Mouse (Mus musculus) stomach, embryonic 16.5 days (tissue): ENCODE measurements around the gene Atp4a. TPM values are rescaled to one million over a fixed set of nuclear protein-coding genes. Genes with fewer than 3 reads are reported as not detected.
"Not testable (repeated sequence)": the region's sequence is repeated elsewhere in the genome, so short reads cannot be mapped to it uniquely, and the experiment has no call there.

Source experiments
- ATAC-seq: fragments of 200-750 bp; cut with Nextera tagmentation; 2 replicates; pipeline ENCODE4 v1.8.0; 2017; ENCODE audit warnings: moderate number of reproducible peaks, moderate TSS enrichment; ENCODE audit not compliant: insufficient read depth, low FRiP score
- H3K27ac ChIP-seq: fragments of 300-500 bp; sonication (generic); 2 replicates; pipeline ENCODE4 v1.5.1; 2014; ENCODE audit warnings: low read length
- H3K27me3 ChIP-seq: fragments of 300-500 bp; sonication (generic); 2 replicates; pipeline ENCODE4 v1.6.1; 2014; ENCODE audit warnings: low read length, control low read depth, mixed read lengths; ENCODE audit not compliant: control insufficient read depth, insufficient read depth
- H3K36me3 ChIP-seq: fragments of 300-500 bp; sonication (generic); 2 replicates; pipeline ENCODE4 v1.6.1; 2014; ENCODE audit warnings: low read length; ENCODE audit not compliant: control insufficient read depth, insufficient read depth
- H3K4me1 ChIP-seq: fragments of 300-500 bp; sonication (generic); 2 replicates; pipeline ENCODE4 v1.6.1; 2014; ENCODE audit warnings: low read length, control low read depth, mixed read lengths; ENCODE audit not compliant: control insufficient read depth, insufficient read depth
- H3K4me2 ChIP-seq: fragments of 300-500 bp; sonication (generic); 2 replicates; pipeline ENCODE4 v1.6.1; 2014; ENCODE audit warnings: low read depth, low read length, mixed read lengths
- H3K4me3 ChIP-seq: fragments of 300-500 bp; sonication (generic); replicated peaks from 2 replicates; pipeline ENCODE4 v1.5.1; 2014; ENCODE audit warnings: mild to moderate bottlenecking, low read length
- H3K9ac ChIP-seq: fragments of 300-500 bp; sonication (generic); 2 replicates; pipeline ENCODE4 v1.6.1; 2014; ENCODE audit warnings: low read length
- H3K9me3 ChIP-seq: fragments of 300-500 bp; sonication (generic); replicated peaks from 2 replicates; pipeline ENCODE4 v1.6.1; 2016; ENCODE audit warnings: low read length, control low read depth; ENCODE audit not compliant: control insufficient read depth
- WGBS: fragments of 180-500 bp; shearing (Covaris S2); extraction: QIAGEN DNeasy Blood & Tissue Kit; methylation state at CpG from one replicate; pipeline ENCODE4 v1.1.7; 2014; 5-methylcytosine and 5-hydroxymethylcytosine counted together
- polyA plus RNA-seq: library from polyadenylated mRNA; unstranded; fragments of >200 nt; fragmentation: Nextera tagmentation; extraction: Ambion mirVana; gene quantifications from 2 replicates; pipeline ENCODE4 v1.2.1, GENCODE M21; 2015

Atp4a gene
- polyA plus RNA-seq, 1 experiment from 2014 or later, result 22.3 TPM

DNA sequence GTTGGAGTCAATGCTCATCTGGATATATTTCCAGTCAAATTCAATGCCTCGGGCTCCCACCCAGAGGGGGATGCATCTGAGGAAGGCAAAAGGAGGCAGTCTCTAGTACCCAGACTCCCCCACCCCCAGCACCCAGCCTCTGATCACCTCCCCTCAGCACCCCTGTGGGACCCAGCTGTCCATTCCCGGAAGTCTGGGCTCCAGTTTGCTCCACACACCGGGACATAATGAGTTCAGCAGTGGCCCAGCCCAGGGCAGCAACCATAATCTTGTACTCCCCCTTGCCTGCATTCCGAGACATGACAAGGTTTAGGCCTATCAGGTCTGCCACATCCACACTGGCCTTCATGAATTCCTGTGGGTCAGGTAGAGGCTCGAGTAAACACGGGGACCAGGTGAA, 16.2 kb downstream of the Atp4a start:
- Histone ChIP-seq H3K36me3 (peaks cover 4% of the 10 kb centered on the region; the same call in 1 of the 2 replicates), H3K27ac (no peak overlapping the region), H3K4me2 (peak overlapping the region; percentile 60), H3K4me1 (peaks cover 16% of the 10 kb centered on the region), H3K4me3 (peak overlapping the region; percentile 69), H3K27me3 (no peaks in the 10 kb centered on the region), H3K9ac (peak overlapping the region; percentile 88), H3K9me3 (no peaks in the 10 kb centered on the region)
- ATAC-seq, result no peak
- 66% methylated on average over 6 of the region's 6 CpGs for WGBS

DNA sequence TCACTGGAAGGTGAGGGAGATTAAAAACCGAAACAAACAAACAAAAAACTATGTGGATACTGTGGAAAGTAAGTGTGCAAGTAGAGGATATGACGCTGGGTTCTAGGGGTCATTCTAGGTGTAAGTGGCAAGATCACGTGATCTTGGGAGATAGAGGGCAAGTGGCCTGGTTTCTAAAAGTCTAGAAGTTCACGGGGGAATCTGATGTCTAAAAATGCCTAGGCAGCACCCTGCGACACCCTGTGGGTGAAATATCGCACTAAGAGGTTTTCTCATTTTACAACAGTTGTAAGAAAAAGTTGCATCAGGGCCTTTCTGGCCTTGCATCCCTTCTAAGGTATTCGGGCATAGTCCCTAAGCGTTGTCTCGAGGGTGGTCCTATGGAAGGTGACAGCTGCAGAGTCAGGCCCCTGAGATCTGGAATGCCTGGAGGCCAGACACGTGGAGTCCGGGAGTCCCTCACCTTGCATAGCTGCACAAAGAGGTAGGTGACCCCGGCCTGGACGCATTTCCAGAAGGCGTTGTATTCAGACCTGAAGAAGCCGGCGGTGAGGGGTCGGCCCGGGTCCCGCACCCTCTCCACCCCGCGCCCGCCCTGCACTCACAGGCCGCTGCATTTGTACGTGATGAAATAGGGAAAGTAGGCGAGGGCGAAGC, 16.9 kb downstream of the Atp4a start:
- Histone ChIP-seq H3K4me3 (peak overlapping the region; percentile 69), H3K9me3 (no peaks in the 10 kb centered on the region), H3K4me1 (peaks cover 16% of the 10 kb centered on the region), H3K4me2 (peak overlapping the region; percentile 60), H3K9ac (peak overlapping the region; percentile 88), H3K27ac (peak overlapping the region; percentile 31; the same call in 1 of the 2 replicates), H3K36me3 (peaks cover 4% of the 10 kb centered on the region; the same call in 1 of the 2 replicates), H3K27me3 (no peaks in the 10 kb centered on the region)
- ATAC-seq, result peak; percentile 15
- 6% methylated on average over 26 of the region's 26 CpGs for WGBS

DNA sequence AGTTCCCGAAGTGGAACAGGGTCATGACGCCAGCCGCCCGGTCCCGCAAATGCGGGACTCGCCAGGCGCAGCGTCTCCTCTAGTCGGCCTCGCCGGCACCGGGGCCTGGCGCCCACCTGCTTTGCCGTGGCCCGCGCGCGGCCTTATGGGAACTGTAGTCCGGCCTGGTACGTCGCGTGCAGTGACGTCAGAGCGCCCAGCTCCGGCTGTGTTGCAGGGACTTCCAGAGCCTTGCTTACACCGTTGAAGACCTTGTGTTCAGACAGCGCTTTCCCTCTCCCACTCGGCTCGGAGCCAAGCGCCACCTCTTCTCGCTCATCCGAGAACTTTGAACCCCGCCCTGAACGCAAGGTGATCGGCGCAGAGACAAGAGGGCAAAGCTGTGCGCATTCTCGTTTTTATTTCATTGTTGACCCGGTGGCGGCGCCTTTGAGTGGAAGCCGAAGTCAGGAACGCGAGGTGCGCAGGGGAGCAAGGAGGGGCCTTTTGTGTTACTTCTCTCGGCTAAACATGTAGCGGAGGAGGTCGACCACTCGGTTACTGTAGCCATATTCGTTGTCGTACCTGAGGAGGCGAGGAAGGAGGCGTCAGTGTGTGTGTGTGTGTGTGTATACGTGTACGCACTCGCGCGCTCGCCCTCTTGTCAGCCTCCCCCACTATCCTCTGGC, 17.5 kb downstream of the Atp4a start, which contains the start of gene Tmem147:
TSS of gene Tmem147 (minus strand) at position 145 of the 668 bp plus-strand sequence.
- H3K9ac ChIP-seq, result peak within 1 kb of the TSS; percentile 88
- peaks cover 4% of the 10 kb centered on the region; the same call in 1 of the 2 replicates for H3K36me3 ChIP-seq
- H3K27ac ChIP-seq, result peak within 1 kb of the TSS; percentile 86
- no peaks in the 10 kb centered on the region for H3K27me3 ChIP-seq
- WGBS, result under 1% methylated on average over 60 of the region's 60 CpGs
- peak within 1 kb of the TSS; percentile 69 for H3K4me3 ChIP-seq
- ATAC-seq, result peak; percentile 97
- H3K4me2 ChIP-seq, result peak within 1 kb of the TSS; percentile 60
- H3K9me3 ChIP-seq, result no peaks in the 10 kb centered on the region
- H3K4me1 ChIP-seq, result peaks cover 16% of the 10 kb centered on the region

DNA sequence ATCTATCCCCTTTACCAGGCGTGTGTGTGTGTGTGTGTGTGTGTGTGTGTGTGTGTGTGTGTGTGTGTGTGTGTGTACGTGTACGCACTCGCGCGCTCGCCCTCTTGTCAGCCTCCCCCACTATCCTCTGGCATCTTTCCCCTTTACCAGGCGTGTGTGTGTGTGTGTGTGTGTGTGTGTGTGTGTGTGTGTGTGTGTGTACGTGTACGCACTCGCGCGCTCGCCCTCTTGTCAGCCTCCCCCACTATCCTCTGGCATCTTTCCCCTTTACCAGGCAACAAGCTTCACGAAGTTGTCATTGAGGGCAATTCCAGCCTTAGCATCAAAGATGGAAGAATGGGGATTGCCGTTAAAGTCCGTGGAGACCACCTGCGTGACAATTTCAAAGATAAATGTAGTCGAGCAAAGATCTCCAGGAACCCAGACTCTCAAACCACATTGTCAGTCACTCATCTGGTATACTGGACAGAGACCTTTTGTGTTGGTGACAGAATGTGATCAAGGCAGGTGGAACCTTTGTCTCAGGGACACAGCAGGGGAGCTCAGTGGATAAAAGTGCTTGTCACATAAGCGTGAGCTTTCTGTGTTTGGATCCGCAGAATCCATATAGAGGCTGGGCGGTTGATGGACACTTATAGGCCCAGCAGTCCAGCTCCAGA, 18.2 kb downstream of the Atp4a start:
- 17% methylated on average over 15 of the region's 22 CpGs for WGBS
- H3K9me3 ChIP-seq, H3K27me3 ChIP-seq, H3K36me3 ChIP-seq, ATAC-seq: not testable (repeated sequence)
- H3K9ac ChIP-seq, result peak overlapping the region; percentile 88
- peak overlapping the region; percentile 86 for H3K27ac ChIP-seq
- peak overlapping the region; percentile 69 for H3K4me3 ChIP-seq
- peaks cover 16% of the 10 kb centered on the region for H3K4me1 ChIP-seq
- H3K4me2 ChIP-seq, result peak overlapping the region; percentile 60

DNA sequence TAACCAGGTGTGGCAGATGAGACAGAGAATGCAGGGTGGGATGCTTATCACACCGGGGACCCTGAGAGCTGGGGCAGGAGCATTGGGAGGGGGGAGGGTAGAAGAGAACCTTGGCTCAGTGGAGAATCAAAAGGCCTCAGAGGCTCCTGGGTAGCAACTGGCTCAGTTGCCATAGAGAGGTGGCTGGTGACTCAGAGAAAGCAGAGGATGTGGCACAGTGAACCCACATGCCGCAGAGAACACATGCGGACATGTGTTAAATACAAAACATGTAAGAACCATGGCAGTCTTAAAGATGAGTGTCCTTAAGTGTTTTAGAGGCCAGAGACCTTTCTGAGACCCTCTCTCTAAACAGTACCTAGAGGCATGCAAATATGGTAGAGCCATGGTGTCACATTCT, 24.2 kb downstream of the Atp4a start:
- no peak overlapping the region for H3K4me2 ChIP-seq
- H3K4me3 ChIP-seq, result no peak overlapping the region
- H3K27me3 ChIP-seq, result no peaks in the 10 kb centered on the region
- WGBS, result 77% methylated on average over 3 of the region's 3 CpGs
- 0 out of 2 replicates have a peak, but pooled peaks cover 6% of the 10 kb centered on the region for H3K36me3 ChIP-seq
- no peak overlapping the region for H3K27ac ChIP-seq
- no peaks in the 10 kb centered on the region for H3K4me1 ChIP-seq
- no peaks in the 10 kb centered on the region for H3K9me3 ChIP-seq
- no peak overlapping the region for H3K9ac ChIP-seq
- no peak for ATAC-seq

DNA sequence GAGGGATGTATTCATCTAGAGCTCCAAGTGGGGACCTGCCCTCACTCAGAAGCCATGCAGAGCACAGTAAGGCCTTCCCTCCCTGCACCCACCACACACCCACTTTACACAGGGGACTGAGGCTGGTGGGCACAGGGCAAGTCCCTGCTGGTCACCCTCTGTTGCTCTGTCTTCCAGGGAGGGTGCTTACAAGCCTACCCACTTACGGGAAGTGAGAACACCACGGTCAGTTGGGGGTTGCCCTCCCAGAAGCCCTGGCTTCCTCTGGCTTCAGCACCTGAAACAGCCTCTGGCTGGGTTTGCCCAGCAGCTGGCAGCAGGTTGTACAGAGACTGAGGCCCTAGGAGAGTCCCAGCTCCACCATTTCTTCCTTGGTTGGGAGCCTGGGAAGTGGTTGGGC, 30.6 kb downstream of the Atp4a start:
- H3K9me3 ChIP-seq, H3K36me3 ChIP-seq, H3K4me3 ChIP-seq, H3K4me2 ChIP-seq, H3K9ac ChIP-seq, H3K4me1 ChIP-seq, ATAC-seq, H3K27me3 ChIP-seq, H3K27ac ChIP-seq: not testable (repeated sequence)
- WGBS, result 87% methylated on average over 2 of the region's 2 CpGs

DNA sequence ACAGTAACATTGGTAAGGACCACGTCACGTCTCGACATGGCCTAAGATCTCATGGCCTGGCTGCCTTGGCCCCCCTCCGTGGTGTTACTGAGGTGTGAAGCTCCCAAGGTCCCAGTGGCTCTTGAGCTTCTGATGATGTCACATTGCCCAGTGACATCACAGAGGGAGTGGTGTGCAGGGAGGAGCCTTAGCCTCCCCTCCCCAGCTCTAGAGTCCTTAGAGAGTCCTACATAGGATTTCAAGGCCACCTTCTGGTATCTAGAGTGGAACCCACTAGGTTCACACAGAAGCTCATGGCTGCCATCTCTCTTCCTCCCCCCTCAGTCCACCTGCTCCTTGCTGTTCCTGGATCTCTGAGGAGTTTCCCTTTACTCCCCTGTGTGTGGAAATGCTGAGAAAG, 31.6 kb downstream of the Atp4a start, which contains the start of gene Gapdhs:
TSS of gene Gapdhs (minus strand) at position 65 of the 400 bp plus-strand sequence.
- not testable (repeated sequence) for H3K4me3 ChIP-seq, ATAC-seq, H3K27ac ChIP-seq, H3K9me3 ChIP-seq, H3K9ac ChIP-seq, H3K36me3 ChIP-seq, H3K27me3 ChIP-seq, H3K4me2 ChIP-seq, H3K4me1 ChIP-seq
- WGBS, result 74% methylated on average over 4 of the region's 4 CpGs

DNA sequence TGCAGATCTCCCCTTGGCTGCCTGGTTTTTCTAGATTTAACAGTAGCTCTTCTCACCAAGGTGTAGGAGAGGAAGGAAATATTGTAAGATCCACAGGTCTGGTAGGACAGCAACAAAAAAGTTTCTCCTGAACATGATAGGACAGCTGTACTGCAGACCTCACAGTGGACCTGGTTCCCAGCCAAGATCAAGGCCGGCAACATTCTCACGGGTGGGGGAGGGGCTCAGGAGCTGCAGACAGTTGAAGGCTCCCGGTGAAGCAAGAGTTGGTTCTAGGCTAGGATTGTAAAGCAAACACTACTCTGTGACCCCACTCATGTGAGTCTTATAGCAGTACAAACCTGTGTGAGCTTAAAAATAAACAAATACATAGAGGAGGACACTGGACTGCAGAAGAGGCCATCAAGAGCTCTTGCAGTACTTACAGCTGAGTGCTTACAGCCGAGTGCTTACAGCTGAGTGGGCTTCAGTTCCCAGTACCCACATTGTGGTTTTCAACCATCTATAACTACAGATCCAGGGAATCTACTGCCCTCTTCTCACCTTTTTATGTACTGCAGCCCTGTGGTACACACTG, 32.1 kb downstream of the Atp4a start:
- ATAC-seq, result 0 out of 2 replicates have a peak, but pooled peaks have one; percentile 38
- WGBS, result 26% methylated on average over 4 of the region's 4 CpGs
- H3K4me2 ChIP-seq, result no peak overlapping the region
- no peaks in the 10 kb centered on the region for H3K4me1 ChIP-seq
- no peaks in the 10 kb centered on the region for H3K27me3 ChIP-seq
- H3K36me3 ChIP-seq, result 0 out of 2 replicates have a peak, but pooled peaks cover 6% of the 10 kb centered on the region
- no peaks in the 10 kb centered on the region; the same call in 1 of the 2 replicates for H3K9me3 ChIP-seq
- H3K4me3 ChIP-seq, result no peak overlapping the region
- H3K9ac ChIP-seq, result no peak overlapping the region
- H3K27ac ChIP-seq, result no peak overlapping the region
